Mouse (Mus musculus) CH12.LX (cell line): ENCODE measurements around the gene Tmem97. TPM values are rescaled to one million over a fixed set of nuclear protein-coding genes. Genes with fewer than 3 reads are reported as not detected.

Experiments used
- DNase-seq: peaks from one replicate; pipeline ENCODE4 v3.0.0-alpha.2; 2013; ENCODE audit errors: extremely low read depth
- H3K27ac ChIP-seq: 2 replicates; pipeline ENCODE4 v1.5.1; 2012; ENCODE audit warnings: low read depth, mild to moderate bottlenecking, control low read depth, moderate library complexity; ENCODE audit not compliant: insufficient read depth
- H3K27me3 ChIP-seq: replicated peaks from 2 replicates; pipeline ENCODE3; 2012; ENCODE audit warnings: inconsistent platforms
- H3K36me3 ChIP-seq, 2 experiments: replicated peaks in 1 of 2; 2 replicates each; pipeline versions ENCODE3 to v1.6.1; 2012; ENCODE audit warnings: inconsistent platforms in 1 of 2, low read length in 1 of 2, mild to moderate bottlenecking in 1 of 2, mixed read lengths in 1 of 2, moderate library complexity in 1 of 2; ENCODE audit not compliant: control insufficient read depth in 1 of 2, insufficient read depth in 1 of 2
- H3K4me1 ChIP-seq, 2 experiments: 2 replicates each; pipeline ENCODE4 v1.6.1; 2012; ENCODE audit warnings: inconsistent platforms in 1 of 2, moderate library complexity in 1 of 2; ENCODE audit not compliant: insufficient read depth in 2 of 2, control insufficient read depth in 1 of 2
- H3K4me2 ChIP-seq: 2 replicates; pipeline ENCODE4 v1.6.1; 2012; ENCODE audit warnings: low read depth, mild to moderate bottlenecking, control low read depth; ENCODE audit not compliant: poor library complexity, insufficient read depth, severe bottlenecking
- H3K4me3 ChIP-seq, 3 experiments: fragments of 150-350 bp in 1 of 3; sonication (generic) in 1 of 3; replicated peaks in 1 of 3; 2 replicates each; pipeline versions ENCODE3 to v1.5.1; 2011 to 2012; ENCODE audit warnings: low read depth in 2 of 3, low read length in 2 of 3, mild to moderate bottlenecking in 2 of 3, moderate library complexity in 2 of 3, control low read depth in 1 of 3, improper control_type of control experiment in 1 of 3, inconsistent platforms in 1 of 3, mixed read lengths in 1 of 3; ENCODE audit not compliant: poor library complexity in 1 of 3
- H3K79me2 ChIP-seq: replicated peaks from 2 replicates; pipeline ENCODE4 v1.6.1; 2012; ENCODE audit warnings: mild to moderate bottlenecking, moderate library complexity; ENCODE audit not compliant: control insufficient read depth, poor library complexity, insufficient read depth, severe bottlenecking; ENCODE audit errors: extremely low read depth
- H3K9ac ChIP-seq: 2 replicates; pipeline ENCODE4 v1.6.1; 2012; ENCODE audit warnings: low read depth, mild to moderate bottlenecking, control low read depth, moderate library complexity; ENCODE audit not compliant: insufficient read depth
- H3K9me3 ChIP-seq: replicated peaks from 2 replicates; pipeline ENCODE3; 2012; ENCODE audit warnings: low read length, inconsistent platforms, mixed read lengths
- BHLHE40 ChIP-seq: IDR thresholded peaks from 2 replicates; pipeline ENCODE4 v1.6.1; 2011; ENCODE audit warnings: mild to moderate bottlenecking, low read depth, low read length, improper control_type of control experiment
- CHD1 ChIP-seq: IDR thresholded peaks from 2 replicates; pipeline ENCODE4 v1.6.1; 2012; ENCODE audit warnings: low read depth, low read length, improper control_type of control experiment, inconsistent platforms
- ELF1 ChIP-seq: IDR thresholded peaks from 2 replicates; pipeline ENCODE4 v1.6.1; 2014; ENCODE audit warnings: low read depth, mild to moderate bottlenecking, inconsistent platforms, low read length, improper control_type of control experiment
- GABPA ChIP-seq: IDR thresholded peaks from 2 replicates; pipeline ENCODE4 v1.6.1; 2012; ENCODE audit warnings: low read depth, low read length, improper control_type of control experiment, inconsistent platforms; ENCODE audit not compliant: insufficient replicate concordance
- IRF4 ChIP-seq: IDR thresholded peaks from 2 replicates; pipeline ENCODE4 v1.6.1; 2014; ENCODE audit warnings: low read depth, mild to moderate bottlenecking, inconsistent platforms, low read length, improper control_type of control experiment
- JUN ChIP-seq: IDR thresholded peaks from 2 replicates; pipeline ENCODE4 v1.6.1; 2011; ENCODE audit warnings: low read depth, mild to moderate bottlenecking, low read length, improper control_type of control experiment, moderate library complexity; ENCODE audit not compliant: insufficient read depth
- JUND ChIP-seq: conservative IDR thresholded peaks from 2 replicates; pipeline ENCODE4 v1.6.1; 2011; ENCODE audit warnings: low read depth, low read length, improper control_type of control experiment
- KAT2A ChIP-seq: IDR thresholded peaks from 2 replicates; pipeline ENCODE4 v1.6.1; 2012; ENCODE audit warnings: low read length, improper control_type of control experiment, inconsistent platforms; ENCODE audit not compliant: insufficient replicate concordance
- MYC ChIP-seq: IDR thresholded peaks from 2 replicates; pipeline ENCODE4 v1.6.1; 2011; ENCODE audit warnings: low read depth, mild to moderate bottlenecking, improper control_type of control experiment, low read length
- NELFE ChIP-seq: IDR thresholded peaks from 2 replicates; pipeline ENCODE4 v1.6.1; 2011; ENCODE audit warnings: low read depth, low read length, improper control_type of control experiment
- PAX5 ChIP-seq: IDR thresholded peaks from 2 replicates; pipeline ENCODE4 v1.6.1; 2012; ENCODE audit warnings: low read length, inconsistent platforms, mixed read lengths
- RAD21 ChIP-seq: IDR thresholded peaks from 2 replicates; pipeline ENCODE4 v1.6.1; 2011; ENCODE audit warnings: low read depth, mild to moderate bottlenecking, low read length, improper control_type of control experiment, moderate library complexity
- SMC3 ChIP-seq: IDR thresholded peaks from 2 replicates; pipeline ENCODE4 v1.6.1; 2011; ENCODE audit warnings: low read depth, low read length, improper control_type of control experiment
- TBP ChIP-seq: conservative IDR thresholded peaks from 2 replicates; pipeline ENCODE4 v1.6.1; 2011; ENCODE audit warnings: low read depth, low read length, improper control_type of control experiment
- USF1 ChIP-seq: IDR thresholded peaks from 2 replicates; pipeline ENCODE4 v1.6.1; 2014; ENCODE audit warnings: low read depth, mild to moderate bottlenecking, inconsistent platforms, low read length, improper control_type of control experiment
- USF2 ChIP-seq: conservative IDR thresholded peaks from 2 replicates; pipeline ENCODE4 v1.6.1; 2011; ENCODE audit warnings: low read depth, low read length, improper control_type of control experiment
- ZMIZ1 ChIP-seq: IDR thresholded peaks from 2 replicates; pipeline ENCODE4 v1.6.1; 2012; ENCODE audit warnings: low read depth, mild to moderate bottlenecking, inconsistent platforms, low read length, improper control_type of control experiment
- dilution Hi-C: fragments of 300-500 bp; cut with MboI; formaldehyde crosslinking; loops from 2 replicates; pipeline ENCODE4 v1.14.3; 2020; ENCODE audit warnings: low sequenced_read_pairs; ENCODE audit not compliant: extremely low pct_unique_long_range_greater_than_20kb, extremely low pct_ligation_motif_present
- in situ Hi-C: fragments of 300-500 bp; cut with MboI; formaldehyde crosslinking; loops from 3 replicates; pipeline ENCODE4 v1.14.3; 2019; ENCODE audit warnings: low sequenced_read_pairs, low pct_ligation_motif_present, low pct_unique_long_range_greater_than_20kb, mixed read lengths
- polyA plus RNA-seq: library from polyadenylated mRNA; unstranded; fragments of >175 nt; gene quantifications from 2 replicates; pipeline ENCODE4 v1.2.1, GENCODE M21; 2012; ENCODE audit warnings: low read depth; ENCODE audit not compliant: insufficient read length
- total RNA-seq, 2 experiments: library from RNA; depleted of rRNA; stranded (reverse); fragments of 300-350 nt in 1 of 2; fragments of >200 nt in 1 of 2; gene quantifications; 2 replicates each; pipeline ENCODE4 v1.2.3; 2012 to 2014

Tmem97 gene
- total and polyA plus RNA-seq, 3 experiments, result 213 to 347 (median 268) TPM

DNA sequence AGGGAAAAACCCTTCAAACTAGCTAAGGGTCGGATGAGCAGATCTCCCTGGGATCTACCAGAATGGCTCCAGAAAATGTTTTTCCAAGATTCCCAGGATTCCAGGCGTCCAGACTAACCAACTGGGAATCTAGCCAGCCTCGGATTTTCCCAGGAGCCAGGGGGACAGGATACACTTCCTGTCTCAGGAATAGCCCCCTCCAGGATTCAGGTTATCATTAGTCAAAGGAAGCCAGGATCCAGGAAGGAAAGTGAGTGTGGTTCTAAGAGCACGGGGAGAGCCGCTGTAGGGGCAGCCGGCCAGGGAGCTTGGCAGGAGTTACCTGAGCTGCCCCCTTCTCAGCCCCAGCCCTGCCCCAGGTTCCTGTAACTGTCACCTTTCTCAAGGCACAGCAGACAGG, 19.5 kb downstream of the Tmem97 start:
- TF ChIP-seq JUND (no peak), JUN (no peak), ZMIZ1 (no peak), MYC (no peak), GABPA (no peak), KAT2A (no peak), ELF1 (no peak), TBP (no peak), BHLHE40 (no peak), IRF4 (no peak)
- dilution Hi-C loops (no loop called here), in situ Hi-C loops (no loop called here)
- Histone ChIP-seq H3K9me3 (no peaks in the 10 kb centered on the region), H3K79me2 (peaks cover 55% of the 10 kb centered on the region), H3K4me3 (no peak overlapping the region), H3K9ac (no peak overlapping the region), H3K27me3 (no peaks in the 10 kb centered on the region), H3K4me2 (no peak overlapping the region), H3K36me3 (peaks cover 47 to 72% of the 10 kb centered on the region in 2 experiments), H3K27ac (no peak overlapping the region), H3K4me1 (peaks cover 11 to 32% of the 10 kb centered on the region in 2 experiments)
- no peak for DNase-seq

DNA sequence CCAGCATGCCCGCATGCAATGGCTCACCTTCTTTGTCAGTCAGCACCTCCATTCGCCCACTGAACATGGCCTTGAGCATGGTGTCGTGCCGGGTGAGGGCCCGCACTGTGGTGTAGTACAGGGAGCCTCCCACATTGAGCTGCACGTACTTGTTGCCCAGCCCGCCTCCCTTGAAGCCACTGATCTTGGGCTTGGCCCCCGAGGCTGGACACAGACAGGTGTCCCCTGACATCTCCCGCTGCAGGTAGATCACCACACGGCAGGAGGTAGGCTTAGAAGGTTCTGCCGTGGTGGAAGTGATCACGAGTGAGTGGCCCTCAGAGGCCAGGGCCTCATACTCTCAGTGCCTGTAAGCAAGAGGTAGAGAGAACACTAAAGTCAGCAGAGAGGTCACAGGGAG, 20.6 kb downstream of the Tmem97 start:
- TF ChIP-seq CHD1, result no peak
- TF ChIP-seq SMC3, result no peak
- TF ChIP-seq NELFE, result no peak
- no peak for TF ChIP-seq BHLHE40
- no peak for TF ChIP-seq RAD21
- TF ChIP-seq USF1, result no peak
- Histone ChIP-seq H3K36me3 (peaks cover 58 to 82% of the 10 kb centered on the region in 2 experiments), H3K27ac (no peak overlapping the region), H3K27me3 (no peaks in the 10 kb centered on the region), H3K9ac (no peak overlapping the region), H3K4me1 (peaks cover 11 to 32% of the 10 kb centered on the region in 2 experiments), H3K79me2 (peaks cover 49% of the 10 kb centered on the region), H3K4me3 (no peak overlapping the region), H3K4me2 (no peak overlapping the region), H3K9me3 (no peaks in the 10 kb centered on the region)
- dilution Hi-C loops (no loop called here), in situ Hi-C loops (no loop called here)
- no peak for DNase-seq

DNA sequence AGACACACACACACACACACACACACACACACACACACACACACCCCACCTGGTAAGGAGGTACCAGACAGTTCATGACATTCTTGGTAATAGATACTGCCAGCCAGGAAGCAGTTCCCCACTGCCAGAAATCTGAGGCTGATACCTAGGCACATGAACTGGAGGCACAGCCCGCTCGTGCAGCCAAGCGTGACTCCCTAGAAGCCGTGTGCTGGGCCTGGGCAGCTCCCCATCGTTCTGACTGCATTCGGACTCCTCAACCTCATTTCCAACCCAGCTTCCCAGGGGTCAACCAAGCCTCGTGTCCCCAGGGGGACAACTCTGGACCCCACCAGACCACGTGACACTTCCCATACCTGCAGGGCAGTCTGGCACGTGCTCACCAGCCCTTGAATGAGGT, 21.9 kb downstream of the Tmem97 start:
- no peak overlapping the region for H3K9ac ChIP-seq
- in situ Hi-C loops (no loop called here), dilution Hi-C loops (no loop called here)
- H3K4me3 ChIP-seq, result no peak overlapping the region
- no peak overlapping the region for H3K4me2 ChIP-seq
- H3K27me3 ChIP-seq, result no peaks in the 10 kb centered on the region
- no peak for DNase-seq
- TF ChIP-seq PAX5, result peak; percentile 95
- TF ChIP-seq CHD1, result no peak
- no peak for TF ChIP-seq USF2
- H3K27ac ChIP-seq, result no peak overlapping the region
- peaks cover 36% of the 10 kb centered on the region for H3K79me2 ChIP-seq
- H3K4me1 ChIP-seq, result peaks cover 7 to 23% of the 10 kb centered on the region in 2 experiments; a peak in 2 of 4 replicates
- H3K9me3 ChIP-seq, result no peaks in the 10 kb centered on the region
- H3K36me3 ChIP-seq, result peaks cover 67 to 89% of the 10 kb centered on the region in 2 experiments
